Mouse (Mus musculus) mature B cell (primary cell): ENCODE measurements around the gene 6430628N08Rik.

ENCODE experiments used
- in situ Hi-C: fragments of 300-500 bp; cut with MboI; formaldehyde crosslinking; loops from 2 replicates; pipeline ENCODE4 v1.14.3; 2019

The 6430628N08Rik gene

GRCm38 (mm10) chr4:115939295-115940102, 49.0 kb downstream of the 6430628N08Rik start, which contains the start of gene Dmbx1:
TSS of gene Dmbx1 (minus strand) at chr4:115939926.
- in situ Hi-C loops: no loop called here

- in situ Hi-C loops: no loop called here
Measured at GRCm38 (mm10) chr4:115940681-115941080, 50.2 kb downstream of the 6430628N08Rik start.

GRCm38 (mm10) chr4:115941242-115941820, 50.9 kb downstream of the 6430628N08Rik start:
- in situ Hi-C loops: no loop called here

GRCm38 (mm10) chr4:115943669-115944314, 53.3 kb downstream of the 6430628N08Rik start:
- in situ Hi-C loops: no loop called here
